Mouse (Mus musculus): ENCODE results near the gene Farsa. TPM values are rescaled to one million over a fixed set of nuclear protein-coding genes. Genes with fewer than 3 reads are reported as not detected.

Gene Farsa
- polyA plus RNA-seq, 1 experiment from 2014 or later = 44.3 TPM

DNA sequence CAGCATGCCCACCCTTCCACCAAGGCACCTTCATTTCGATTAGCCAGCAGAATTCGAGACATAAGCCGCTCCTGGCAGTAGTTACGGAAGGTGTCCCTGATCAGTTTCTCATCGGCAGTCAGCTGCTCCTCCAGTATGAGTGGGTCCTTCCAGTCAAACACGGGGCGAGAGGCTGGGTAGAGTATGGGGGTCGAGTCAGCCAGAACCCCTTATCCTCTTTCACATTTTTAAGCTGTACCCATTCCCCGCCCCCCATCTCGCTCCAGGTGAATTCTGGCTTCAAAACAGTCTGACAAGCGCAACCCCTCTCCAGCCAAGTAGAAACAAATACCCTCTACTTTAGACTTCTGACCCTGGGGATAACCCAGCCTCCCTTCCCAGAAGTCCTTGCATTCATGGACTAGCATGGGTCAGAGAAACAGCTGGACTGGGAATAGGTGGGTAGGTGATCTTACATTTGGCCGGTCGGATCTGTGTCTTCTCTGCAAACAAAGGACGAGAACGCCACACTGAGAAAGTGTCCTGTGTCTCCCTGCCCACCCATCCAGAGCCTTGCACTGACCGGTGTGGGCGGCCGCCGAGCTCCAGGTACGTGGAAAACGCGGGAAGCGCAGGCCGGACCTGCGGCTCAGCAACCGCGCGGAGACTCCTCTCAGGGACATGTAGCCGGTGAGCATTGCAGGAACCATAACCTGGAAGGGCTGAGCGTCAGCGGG, 36.4 kb downstream of the Farsa start:
- WGBS = 11% methylated on average over 31 of the region's 31 CpGs
- ATAC-seq (ENCODE audit: low FRiP score, low TSS enrichment) = no peak; the same call in 1 of the 2 replicates
- H3K27me3 ChIP-seq (ENCODE audit: control insufficient read depth, insufficient read depth, low read length) = no peaks in the 10 kb centered on the region

GRCm38 (mm10) chr8:84893709-84894134, 36.9 kb downstream of the Farsa start, which contains the start of gene Gcdh:
Gene Gcdh, minus strand, starts transcription at chr8:84893921.
- Histone ChIP-seq H3K9ac (ENCODE audit: low read length) (peak within 1 kb of the TSS; percentile 70), H3K4me1 (replicated peaks; ENCODE audit: control insufficient read depth, insufficient read depth) (0 out of 2 replicates have a peak, but pooled peaks cover 5% of the 10 kb centered on the region)

More for the DNA sequence above, 36.4 kb downstream of the Farsa start:
- peak overlapping the region; percentile 96 for H3K4me2 ChIP-seq (replicated peaks; ENCODE audit: low read depth)
- no peaks in the 10 kb centered on the region for H3K9me3 ChIP-seq (ENCODE audit: control insufficient read depth, low read length)
- H3K4me3 ChIP-seq (ENCODE audit: low read depth, low read length) = peak overlapping the region; percentile 60
- H3K27ac ChIP-seq (replicated peaks) = no peak overlapping the region
- 0 out of 2 replicates have a peak, but pooled peaks cover 5% of the 10 kb centered on the region for H3K4me1 ChIP-seq (replicated peaks; ENCODE audit: control insufficient read depth, insufficient read depth)
- peaks cover 5% of the 10 kb centered on the region; the same call in 1 of the 2 replicates for H3K36me3 ChIP-seq (ENCODE audit: control insufficient read depth, insufficient read depth, low read length)
- no peak for DNase-seq (ENCODE audit: low spot score)
- TF ChIP-seq CTCF (IDR thresholded peaks at IDR 0.05; ENCODE audit: low read depth) (no peak), EP300 (optimal IDR thresholded peaks at IDR 0.05) (no peak)
- H3K9ac ChIP-seq (ENCODE audit: low read length) = peak overlapping the region; percentile 70

GRCm38 (mm10) chr8:84895963-84896362, 39.2 kb downstream of the Farsa start:
- H3K9ac ChIP-seq (ENCODE audit: low read length) = no peak overlapping the region
- no peak overlapping the region for H3K27ac ChIP-seq (replicated peaks)
- 88% methylated on average over 5 of the region's 5 CpGs for WGBS
- H3K27me3 ChIP-seq (ENCODE audit: control insufficient read depth, insufficient read depth, low read length) = no peaks in the 10 kb centered on the region
- DNase-seq (ENCODE audit: low spot score) (no peak), ATAC-seq (ENCODE audit: low FRiP score, low TSS enrichment) (no peak)
- no peak overlapping the region for H3K4me2 ChIP-seq (replicated peaks; ENCODE audit: low read depth)
- TF ChIP-seq EP300 (optimal IDR thresholded peaks at IDR 0.05) (no peak), CTCF (IDR thresholded peaks at IDR 0.05; ENCODE audit: low read depth) (no peak)
- no peaks in the 10 kb centered on the region for H3K9me3 ChIP-seq (ENCODE audit: control insufficient read depth, low read length)
- H3K4me1 ChIP-seq (replicated peaks; ENCODE audit: control insufficient read depth, insufficient read depth) = 0 out of 2 replicates have a peak, but pooled peaks cover 5% of the 10 kb centered on the region
- H3K4me3 ChIP-seq (ENCODE audit: low read depth, low read length) = no peak overlapping the region
- no peaks in the 10 kb centered on the region; the same call in 1 of the 2 replicates for H3K36me3 ChIP-seq (ENCODE audit: control insufficient read depth, insufficient read depth, low read length)

More at GRCm38 (mm10) chr8:84893709-84894134, 36.9 kb downstream of the Farsa start, which contains the start of gene Gcdh:
- DNase-seq (ENCODE audit: low spot score) (peak; percentile 94), ATAC-seq (ENCODE audit: low FRiP score, low TSS enrichment) (peak; percentile 98)
- H3K27ac ChIP-seq (replicated peaks) = no peak within 1 kb of the TSS
- H3K27me3 ChIP-seq (ENCODE audit: control insufficient read depth, insufficient read depth, low read length) = no peaks in the 10 kb centered on the region
- H3K4me2 ChIP-seq (replicated peaks; ENCODE audit: low read depth) = peak within 1 kb of the TSS; percentile 96
- H3K9me3 ChIP-seq (ENCODE audit: control insufficient read depth, low read length) = no peaks in the 10 kb centered on the region
- TF ChIP-seq CTCF (IDR thresholded peaks at IDR 0.05; ENCODE audit: low read depth) (peak; percentile 34), EP300 (optimal IDR thresholded peaks at IDR 0.05) (no peak)
- peak within 1 kb of the TSS; percentile 60 for H3K4me3 ChIP-seq (ENCODE audit: low read depth, low read length)
- peaks cover 3% of the 10 kb centered on the region; the same call in 1 of the 2 replicates for H3K36me3 ChIP-seq (ENCODE audit: control insufficient read depth, insufficient read depth, low read length)
- WGBS = under 1% methylated on average over 11 of the region's 11 CpGs

DNA sequence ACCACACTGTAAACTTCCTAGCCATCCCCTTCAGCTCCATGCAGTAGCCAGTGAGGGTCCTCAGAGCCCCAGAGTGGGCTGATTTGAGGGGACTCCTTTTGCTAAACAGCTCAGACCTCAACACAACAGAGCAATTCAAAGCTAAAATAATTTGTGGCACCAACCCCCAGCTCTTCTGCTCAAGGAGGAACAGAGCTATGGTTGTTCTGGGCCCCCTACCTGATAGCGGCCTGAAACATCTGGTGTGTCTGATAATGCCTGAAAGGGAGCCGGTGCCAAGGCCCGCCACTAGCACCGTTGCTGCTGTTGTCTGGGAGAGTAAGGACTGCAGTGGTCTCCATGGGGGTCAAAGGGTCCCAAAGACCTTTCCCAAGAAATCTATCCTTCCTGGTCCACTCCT, 44.3 kb downstream of the Farsa start:
- WGBS = 63% methylated on average over 4 of the region's 4 CpGs
- Histone ChIP-seq H3K9me3 (ENCODE audit: control insufficient read depth, low read length) (no peaks in the 10 kb centered on the region), H3K4me2 (replicated peaks; ENCODE audit: low read depth) (no peak overlapping the region), H3K4me3 (ENCODE audit: low read depth, low read length) (no peak overlapping the region), H3K27ac (replicated peaks) (no peak overlapping the region), H3K36me3 (ENCODE audit: control insufficient read depth, insufficient read depth, low read length) (no peaks in the 10 kb centered on the region), H3K4me1 (replicated peaks; ENCODE audit: control insufficient read depth, insufficient read depth) (no peaks in the 10 kb centered on the region), H3K9ac (ENCODE audit: low read length) (no peak overlapping the region), H3K27me3 (ENCODE audit: control insufficient read depth, insufficient read depth, low read length) (no peaks in the 10 kb centered on the region)
- TF ChIP-seq EP300 (optimal IDR thresholded peaks at IDR 0.05) (no peak), CTCF (IDR thresholded peaks at IDR 0.05; ENCODE audit: low read depth) (no peak)
- ATAC-seq (ENCODE audit: low FRiP score, low TSS enrichment) = no peak
- DNase-seq (ENCODE audit: low spot score) = no peak

GRCm38 (mm10) chr8:84901752-84902151, 45.0 kb downstream of the Farsa start, which contains the start of gene Klf1:
Gene Klf1, plus strand, starts transcription at chr8:84901928.
- H3K4me3 ChIP-seq (ENCODE audit: low read depth, low read length) = peak within 1 kb of the TSS; percentile 71
- DNase-seq (ENCODE audit: low spot score) = no peak
- H3K4me2 ChIP-seq (replicated peaks; ENCODE audit: low read depth) = peak within 1 kb of the TSS; percentile 99
- no peaks in the 10 kb centered on the region for H3K27me3 ChIP-seq (ENCODE audit: control insufficient read depth, insufficient read depth, low read length)
- TF ChIP-seq EP300 (optimal IDR thresholded peaks at IDR 0.05) = no peak
- TF ChIP-seq CTCF (IDR thresholded peaks at IDR 0.05; ENCODE audit: low read depth) = no peak
- 65% methylated on average over 3 of the region's 3 CpGs for WGBS
- peak within 1 kb of the TSS; percentile 80; the same call in 1 of the 2 replicates for H3K27ac ChIP-seq (replicated peaks)
- H3K4me1 ChIP-seq (replicated peaks; ENCODE audit: control insufficient read depth, insufficient read depth) = no peaks in the 10 kb centered on the region
- H3K9me3 ChIP-seq (ENCODE audit: control insufficient read depth, low read length) = no peaks in the 10 kb centered on the region
- ATAC-seq (ENCODE audit: low FRiP score, low TSS enrichment) = no peak
- peak within 1 kb of the TSS; percentile 74 for H3K9ac ChIP-seq (ENCODE audit: low read length)
- no peaks in the 10 kb centered on the region for H3K36me3 ChIP-seq (ENCODE audit: control insufficient read depth, insufficient read depth, low read length)
